Mouse (Mus musculus) cerebellum, adult 9-11 months (tissue): ENCODE data around the gene Dcaf5.

Source experiments
- DNase-seq: peaks from one replicate; pipeline ENCODE4 v3.0.0; 2022

Dcaf5 gene

GRCm38 (mm10) chr12:80330819-80331218 lies 105.6 kb downstream of the Dcaf5 start:
- no peak for DNase-seq

GRCm38 (mm10) chr12:80329641-80330040 lies 106.8 kb downstream of the Dcaf5 start:
- DNase-seq, result no peak

GRCm38 (mm10) chr12:80326047-80326446 lies 110.4 kb downstream of the Dcaf5 start:
- DNase-seq, result no peak

GRCm38 (mm10) chr12:80324785-80325131 lies 111.6 kb downstream of the Dcaf5 start:
- no peak for DNase-seq

- DNase-seq, result no peak
Measured at GRCm38 (mm10) chr12:80324051-80324784, 112.2 kb downstream of the Dcaf5 start.

- DNase-seq, result no peak
Measured at GRCm38 (mm10) chr12:80323371-80324050, 112.9 kb downstream of the Dcaf5 start.

- DNase-seq, result no peak
Measured at GRCm38 (mm10) chr12:80322494-80322893, 113.9 kb downstream of the Dcaf5 start.

- DNase-seq, result no peak
Measured at GRCm38 (mm10) chr12:80319062-80319461, 117.3 kb downstream of the Dcaf5 start.

GRCm38 (mm10) chr12:80315321-80315720 lies 121.1 kb downstream of the Dcaf5 start:
- DNase-seq, result no peak

GRCm38 (mm10) chr12:80311959-80312669 lies 124.3 kb downstream of the Dcaf5 start:
- no peak for DNase-seq

- DNase-seq, result no peak
Measured at GRCm38 (mm10) chr12:80307556-80307955, 128.8 kb downstream of the Dcaf5 start.

GRCm38 (mm10) chr12:80304518-80304917 lies 131.9 kb downstream of the Dcaf5 start:
- no peak for DNase-seq

- DNase-seq, result no peak
Measured at GRCm38 (mm10) chr12:80300833-80301456, 135.5 kb downstream of the Dcaf5 start.

- DNase-seq, result no peak
Measured at GRCm38 (mm10) chr12:80298714-80299113, 137.7 kb downstream of the Dcaf5 start.

GRCm38 (mm10) chr12:80291895-80292435 lies 144.4 kb downstream of the Dcaf5 start:
- no peak for DNase-seq

- no peak for DNase-seq
Measured at GRCm38 (mm10) chr12:80290964-80291363, 145.4 kb downstream of the Dcaf5 start.

GRCm38 (mm10) chr12:80290483-80290882 lies 145.9 kb downstream of the Dcaf5 start:
- no peak for DNase-seq

- no peak for DNase-seq
Measured at GRCm38 (mm10) chr12:80289722-80290121, 146.7 kb downstream of the Dcaf5 start.

GRCm38 (mm10) chr12:80285890-80286289 lies 150.5 kb downstream of the Dcaf5 start:
- no peak for DNase-seq
